Mouse (Mus musculus) left cerebral cortex, adult 8-10 months (tissue): ENCODE measurements around the gene Rcan2. TPM values are rescaled to one million over a fixed set of nuclear protein-coding genes. Genes with fewer than 3 reads are reported as not detected.
"Not testable (repeated sequence)": the region's sequence is repeated elsewhere in the genome, so short reads cannot be mapped to it uniquely, and the experiment has no call there.

Experiments
- DNase-seq, 2 experiments: peaks; one replicate each; pipeline ENCODE4 v3.0.0; 2022; ENCODE audit warnings: low spot score in 2 of 2
- total RNA-seq, 4 experiments: library from RNA; stranded (reverse); gene quantifications; 2 replicates each; pipeline ENCODE4 v1.2.4; 2022

Rcan2 gene
- total RNA-seq, 4 experiments from 2014 or later: 201 to 220 (median 213) TPM

- no peak for DNase-seq
Observed at GRCm38 (mm10) chr17:43824781-43825410, 23.7 kb downstream of the Rcan2 start.

GRCm38 (mm10) chr17:43825411-43825785 is 24.2 kb downstream of the Rcan2 start:
- not testable (repeated sequence) for DNase-seq

GRCm38 (mm10) chr17:43827261-43827660 is 26.1 kb downstream of the Rcan2 start:
- DNase-seq: no peak

- no peak for DNase-seq
Observed at GRCm38 (mm10) chr17:43832401-43833124, 31.4 kb downstream of the Rcan2 start.

GRCm38 (mm10) chr17:43840208-43840607 is 39.1 kb downstream of the Rcan2 start:
- no peak for DNase-seq

- DNase-seq: no peak
Observed at GRCm38 (mm10) chr17:43846714-43847113, 45.6 kb downstream of the Rcan2 start.

- DNase-seq: no peak
Observed at GRCm38 (mm10) chr17:43848903-43849302, 47.8 kb downstream of the Rcan2 start.

- DNase-seq: peak in 1 of 2 experiments; percentile 20
Observed at GRCm38 (mm10) chr17:43855132-43855531, 54.0 kb downstream of the Rcan2 start.

- DNase-seq: no peak
Observed at GRCm38 (mm10) chr17:43856081-43856480, 54.9 kb downstream of the Rcan2 start.

- DNase-seq: no peak
Observed at GRCm38 (mm10) chr17:43868808-43869207, 67.7 kb downstream of the Rcan2 start.

GRCm38 (mm10) chr17:43869677-43870076 is 68.5 kb downstream of the Rcan2 start:
- DNase-seq: peak in 1 of 2 experiments; percentile 74

GRCm38 (mm10) chr17:43874417-43874816 is 73.3 kb downstream of the Rcan2 start:
- DNase-seq: no peak

GRCm38 (mm10) chr17:43877425-43877824 is 76.3 kb downstream of the Rcan2 start:
- DNase-seq: no peak

- DNase-seq: no peak
Observed at GRCm38 (mm10) chr17:43883016-43883415, 81.9 kb downstream of the Rcan2 start.

GRCm38 (mm10) chr17:43886262-43886661 is 85.1 kb downstream of the Rcan2 start:
- no peak for DNase-seq

- DNase-seq: no peak
Observed at GRCm38 (mm10) chr17:43887931-43888330, 86.8 kb downstream of the Rcan2 start.

- no peak for DNase-seq
Observed at GRCm38 (mm10) chr17:43897346-43897745, 96.2 kb downstream of the Rcan2 start.

- DNase-seq: no peak
Observed at GRCm38 (mm10) chr17:43899405-43900092, 98.4 kb downstream of the Rcan2 start.

GRCm38 (mm10) chr17:43900133-43900532 is 99.0 kb downstream of the Rcan2 start:
- DNase-seq: no peak

GRCm38 (mm10) chr17:43901474-43901873 is 100.3 kb downstream of the Rcan2 start:
- DNase-seq: no peak

GRCm38 (mm10) chr17:43903807-43904771 is 102.9 kb downstream of the Rcan2 start:
- no peak for DNase-seq
